Mouse (Mus musculus): ENCODE results near the gene Eea1. TPM values are rescaled to one million over a fixed set of nuclear protein-coding genes. Genes with fewer than 3 reads are reported as not detected.

The Eea1 gene
- 54.1 TPM for polyA plus RNA-seq (2017; shearing (Covaris generic))

GRCm38 (mm10) chr10:95940046-95940900 is at the start of gene Eea1:
TSS of gene Eea1 (plus strand) at chr10:95940650.

Other genes with a start within 250 kb of the Eea1 start
- not detected for gene Gm33543, start 97.7 kb upstream of the Eea1 start, polyA plus RNA-seq (2017; shearing (Covaris generic))
- gene Gm5426, start 196.0 kb downstream of the Eea1 start, polyA plus RNA-seq (2017; shearing (Covaris generic)) = not detected